Mouse (Mus musculus) CH12.LX (cell line): Measurements from ENCODE around the gene Glt8d2. TPM values are rescaled to one million over a fixed set of nuclear protein-coding genes. Genes with fewer than 3 reads are reported as not detected.
"Not testable (repeated sequence)": the region's sequence is repeated elsewhere in the genome, so short reads cannot be mapped to it uniquely, and the experiment has no call there.

Experiments
- DNase-seq: peaks from one replicate; pipeline ENCODE4 v3.0.0-alpha.2; 2013; ENCODE audit errors: extremely low read depth
- H3K27ac ChIP-seq: 2 replicates; pipeline ENCODE4 v1.5.1; 2012; ENCODE audit warnings: low read depth, mild to moderate bottlenecking, control low read depth, moderate library complexity; ENCODE audit not compliant: insufficient read depth
- H3K27me3 ChIP-seq: replicated peaks from 2 replicates; pipeline ENCODE3; 2012; ENCODE audit warnings: inconsistent platforms
- H3K36me3 ChIP-seq, 2 experiments: replicated peaks in 1 of 2; 2 replicates each; pipeline versions ENCODE3 to v1.6.1; 2012; ENCODE audit warnings: inconsistent platforms in 1 of 2, low read length in 1 of 2, mild to moderate bottlenecking in 1 of 2, mixed read lengths in 1 of 2, moderate library complexity in 1 of 2; ENCODE audit not compliant: control insufficient read depth in 1 of 2, insufficient read depth in 1 of 2
- H3K4me1 ChIP-seq, 2 experiments: 2 replicates each; pipeline ENCODE4 v1.6.1; 2012; ENCODE audit warnings: inconsistent platforms in 1 of 2, moderate library complexity in 1 of 2; ENCODE audit not compliant: insufficient read depth in 2 of 2, control insufficient read depth in 1 of 2
- H3K4me2 ChIP-seq: 2 replicates; pipeline ENCODE4 v1.6.1; 2012; ENCODE audit warnings: low read depth, mild to moderate bottlenecking, control low read depth; ENCODE audit not compliant: poor library complexity, insufficient read depth, severe bottlenecking
- H3K4me3 ChIP-seq, 3 experiments: fragments of 150-350 bp in 1 of 3; sonication (generic) in 1 of 3; replicated peaks in 1 of 3; 2 replicates each; pipeline versions ENCODE3 to v1.5.1; 2011 to 2012; ENCODE audit warnings: low read depth in 2 of 3, low read length in 2 of 3, mild to moderate bottlenecking in 2 of 3, moderate library complexity in 2 of 3, control low read depth in 1 of 3, improper control_type of control experiment in 1 of 3, inconsistent platforms in 1 of 3, mixed read lengths in 1 of 3; ENCODE audit not compliant: poor library complexity in 1 of 3
- H3K79me2 ChIP-seq: replicated peaks from 2 replicates; pipeline ENCODE4 v1.6.1; 2012; ENCODE audit warnings: mild to moderate bottlenecking, moderate library complexity; ENCODE audit not compliant: control insufficient read depth, poor library complexity, insufficient read depth, severe bottlenecking; ENCODE audit errors: extremely low read depth
- H3K9ac ChIP-seq: 2 replicates; pipeline ENCODE4 v1.6.1; 2012; ENCODE audit warnings: low read depth, mild to moderate bottlenecking, control low read depth, moderate library complexity; ENCODE audit not compliant: insufficient read depth
- H3K9me3 ChIP-seq: replicated peaks from 2 replicates; pipeline ENCODE3; 2012; ENCODE audit warnings: low read length, inconsistent platforms, mixed read lengths
- BHLHE40 ChIP-seq: IDR thresholded peaks from 2 replicates; pipeline ENCODE4 v1.6.1; 2011; ENCODE audit warnings: mild to moderate bottlenecking, low read depth, low read length, improper control_type of control experiment
- CHD2 ChIP-seq: IDR thresholded peaks from 2 replicates; pipeline ENCODE4 v1.6.1; 2011; ENCODE audit warnings: low read length, improper control_type of control experiment
- E2F4 ChIP-seq: IDR thresholded peaks from 2 replicates; pipeline ENCODE4 v1.6.1; 2011; ENCODE audit warnings: low read depth, low read length, improper control_type of control experiment; ENCODE audit not compliant: insufficient replicate concordance
- ELF1 ChIP-seq: IDR thresholded peaks from 2 replicates; pipeline ENCODE4 v1.6.1; 2014; ENCODE audit warnings: low read depth, mild to moderate bottlenecking, inconsistent platforms, low read length, improper control_type of control experiment
- EP300 ChIP-seq: IDR thresholded peaks from 2 replicates; pipeline ENCODE4 v1.6.1; 2011; ENCODE audit warnings: low read length, improper control_type of control experiment
- HCFC1 ChIP-seq: IDR thresholded peaks from 2 replicates; pipeline ENCODE4 v1.6.1; 2012; ENCODE audit warnings: low read depth, mild to moderate bottlenecking, inconsistent platforms, low read length, improper control_type of control experiment
- MAFK ChIP-seq: IDR thresholded peaks from 2 replicates; pipeline ENCODE4 v1.6.1; 2011; ENCODE audit warnings: low read length, improper control_type of control experiment; ENCODE audit not compliant: insufficient replicate concordance
- MAX ChIP-seq: IDR thresholded peaks from 2 replicates; pipeline ENCODE4 v1.6.1; 2011; ENCODE audit warnings: low read length, improper control_type of control experiment
- MAZ ChIP-seq: IDR thresholded peaks from 2 replicates; pipeline ENCODE4 v1.6.1; 2012; ENCODE audit warnings: low read depth, mild to moderate bottlenecking, inconsistent platforms, low read length, improper control_type of control experiment, moderate library complexity
- MXI1 ChIP-seq: IDR thresholded peaks from 2 replicates; pipeline ENCODE4 v1.6.1; 2011; ENCODE audit warnings: mild to moderate bottlenecking, low read depth, low read length, improper control_type of control experiment
- MYC ChIP-seq: IDR thresholded peaks from 2 replicates; pipeline ENCODE4 v1.6.1; 2011; ENCODE audit warnings: low read depth, mild to moderate bottlenecking, improper control_type of control experiment, low read length
- NELFE ChIP-seq: IDR thresholded peaks from 2 replicates; pipeline ENCODE4 v1.6.1; 2011; ENCODE audit warnings: low read depth, low read length, improper control_type of control experiment
- NRF1 ChIP-seq: IDR thresholded peaks from 2 replicates; pipeline ENCODE4 v1.6.1; 2014; ENCODE audit warnings: low read depth, mild to moderate bottlenecking, inconsistent platforms, low read length, improper control_type of control experiment, moderate library complexity
- PAX5 ChIP-seq: IDR thresholded peaks from 2 replicates; pipeline ENCODE4 v1.6.1; 2012; ENCODE audit warnings: low read length, inconsistent platforms, mixed read lengths
- POLR2A ChIP-seq: IDR thresholded peaks from 2 replicates; pipeline ENCODE4 v1.6.1; 2011; ENCODE audit warnings: low read depth, mild to moderate bottlenecking, improper control_type of control experiment, low read length
- RAD21 ChIP-seq: IDR thresholded peaks from 2 replicates; pipeline ENCODE4 v1.6.1; 2011; ENCODE audit warnings: low read depth, mild to moderate bottlenecking, low read length, improper control_type of control experiment, moderate library complexity
- SIN3A ChIP-seq: IDR thresholded peaks from 2 replicates; pipeline ENCODE4 v1.6.1; 2012; ENCODE audit warnings: low read length, improper control_type of control experiment, inconsistent platforms
- TBP ChIP-seq: conservative IDR thresholded peaks from 2 replicates; pipeline ENCODE4 v1.6.1; 2011; ENCODE audit warnings: low read depth, low read length, improper control_type of control experiment
- TCF12 ChIP-seq: IDR thresholded peaks from 2 replicates; pipeline ENCODE4 v1.6.1; 2014; ENCODE audit warnings: low read depth, mild to moderate bottlenecking, inconsistent platforms, low read length, improper control_type of control experiment
- USF1 ChIP-seq: IDR thresholded peaks from 2 replicates; pipeline ENCODE4 v1.6.1; 2014; ENCODE audit warnings: low read depth, mild to moderate bottlenecking, inconsistent platforms, low read length, improper control_type of control experiment
- USF2 ChIP-seq: conservative IDR thresholded peaks from 2 replicates; pipeline ENCODE4 v1.6.1; 2011; ENCODE audit warnings: low read depth, low read length, improper control_type of control experiment
- ZMIZ1 ChIP-seq: IDR thresholded peaks from 2 replicates; pipeline ENCODE4 v1.6.1; 2012; ENCODE audit warnings: low read depth, mild to moderate bottlenecking, inconsistent platforms, low read length, improper control_type of control experiment
- ZNF384 ChIP-seq: IDR thresholded peaks from 2 replicates; pipeline ENCODE4 v1.6.1; 2012; ENCODE audit warnings: low read depth, low read length, improper control_type of control experiment, inconsistent platforms
- dilution Hi-C: fragments of 300-500 bp; cut with MboI; formaldehyde crosslinking; loops from 2 replicates; pipeline ENCODE4 v1.14.3; 2020; ENCODE audit warnings: low sequenced_read_pairs; ENCODE audit not compliant: extremely low pct_unique_long_range_greater_than_20kb, extremely low pct_ligation_motif_present
- in situ Hi-C: fragments of 300-500 bp; cut with MboI; formaldehyde crosslinking; loops from 3 replicates; pipeline ENCODE4 v1.14.3; 2019; ENCODE audit warnings: low sequenced_read_pairs, low pct_ligation_motif_present, low pct_unique_long_range_greater_than_20kb, mixed read lengths
- polyA plus RNA-seq: library from polyadenylated mRNA; unstranded; fragments of >175 nt; gene quantifications from 2 replicates; pipeline ENCODE4 v1.2.1, GENCODE M21; 2012; ENCODE audit warnings: low read depth; ENCODE audit not compliant: insufficient read length
- total RNA-seq, 2 experiments: library from RNA; depleted of rRNA; stranded (reverse); fragments of 300-350 nt in 1 of 2; fragments of >200 nt in 1 of 2; gene quantifications; 2 replicates each; pipeline ENCODE4 v1.2.3; 2012 to 2014

Gene Glt8d2
- total and polyA plus RNA-seq, 3 experiments: not detected

- in situ Hi-C loops (no loop called here), dilution Hi-C loops (no loop called here)
- Histone ChIP-seq H3K9ac (peak overlapping the region; percentile 98), H3K9me3 (peaks cover 10% of the 10 kb centered on the region), H3K4me3 (peak overlapping the region; percentile 49 to 90 (median 86)), H3K36me3 (peaks cover 0 to 24% of the 10 kb centered on the region in 2 experiments), H3K27ac (peak overlapping the region; percentile 94), H3K4me2 (peak overlapping the region; percentile 59), H3K27me3 (no peaks in the 10 kb centered on the region), H3K79me2 (peaks cover 23% of the 10 kb centered on the region), H3K4me1 (peaks cover 4 to 28% of the 10 kb centered on the region in 2 experiments; a peak in 3 of 4 replicates)
- no peak for TF ChIP-seq MAX
- peak; percentile 43; the same call in 1 of the 2 replicates for TF ChIP-seq CHD2
- TF ChIP-seq E2F4: no peak
- no peak for TF ChIP-seq TBP
- peak; percentile 8; the same call in 1 of the 2 replicates for TF ChIP-seq MYC
- TF ChIP-seq EP300: no peak
- DNase-seq: peak; percentile 78
These were observed 61.3 kb downstream of the Glt8d2 start for GRCm38 (mm10) chr10:82629111-82629585.

- H3K4me1 ChIP-seq: peaks cover 0 to 11% of the 10 kb centered on the region in 2 experiments; a peak in 2 of 4 replicates
- H3K9me3 ChIP-seq, DNase-seq, H3K27me3 ChIP-seq, H3K79me2 ChIP-seq, H3K36me3 ChIP-seq, dilution Hi-C loops, H3K27ac ChIP-seq, in situ Hi-C loops: not testable (repeated sequence)
- peak overlapping the region; percentile 68 to 94 (median 79) for H3K4me3 ChIP-seq
- H3K9ac ChIP-seq: peak overlapping the region; percentile 65
- peak overlapping the region; percentile 77 for H3K4me2 ChIP-seq
These were observed 66.9 kb downstream of the Glt8d2 start for GRCm38 (mm10) chr10:82623553-82623932.

DNA sequence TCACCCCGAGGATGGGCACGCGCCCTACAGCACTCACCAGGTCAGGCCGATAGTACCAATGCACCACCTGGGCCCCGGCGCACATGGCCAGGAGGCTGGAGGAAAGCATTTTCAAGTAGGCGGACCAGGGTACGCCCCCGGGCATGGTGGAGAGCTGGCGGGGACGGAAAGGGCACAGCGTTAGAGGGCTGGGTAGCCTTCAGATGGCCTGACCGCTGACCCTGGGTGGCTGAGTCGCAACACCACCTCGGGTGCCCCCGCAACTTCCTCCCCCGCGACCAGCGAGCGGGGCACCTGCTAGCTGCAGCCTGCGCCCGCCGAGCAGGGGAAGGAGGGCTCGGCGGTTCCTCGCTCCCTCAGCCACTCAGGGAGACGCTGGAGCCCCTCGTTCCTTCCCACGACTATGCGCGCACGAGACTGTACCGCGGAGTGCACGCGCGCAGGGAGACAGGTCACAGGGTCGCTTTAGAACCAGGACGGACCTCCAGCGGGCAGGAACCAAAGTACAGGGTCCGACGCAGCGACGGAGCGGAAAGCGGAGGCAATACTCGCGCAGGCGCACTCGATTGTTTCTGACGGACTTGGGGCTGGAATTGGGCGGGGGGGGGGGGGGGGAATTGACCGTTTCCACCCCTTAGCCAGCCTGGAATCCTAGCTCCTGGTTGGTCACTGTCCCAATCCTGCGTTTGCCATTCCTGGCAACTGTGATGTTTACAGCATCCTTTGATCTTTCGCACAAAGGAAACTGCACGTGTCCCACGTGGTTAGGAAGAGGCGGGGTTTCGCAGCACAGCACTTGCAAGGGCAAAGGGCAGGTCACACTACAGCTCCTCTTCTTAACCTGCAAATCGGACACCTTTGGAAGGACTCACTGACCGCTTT is 67.5 kb downstream of the Glt8d2 start, which contains the start of gene 1190007I07Rik:
Gene 1190007I07Rik (minus strand): TSS at position 558 of the 882 bp plus-strand sequence.
- H3K4me1 ChIP-seq: peaks cover 0 to 10% of the 10 kb centered on the region in 2 experiments; a peak in 1 of 4 replicates
- peak within 1 kb of the TSS; percentile 68 to 94 (median 81) for H3K4me3 ChIP-seq
- H3K9ac ChIP-seq: peak within 1 kb of the TSS; percentile 65
- no peaks in the 10 kb centered on the region for H3K36me3 ChIP-seq
- in situ Hi-C loops (no loop called here), dilution Hi-C loops (no loop called here)
- no peaks in the 10 kb centered on the region for H3K9me3 ChIP-seq
- DNase-seq: peak; percentile 93
- no peaks in the 10 kb centered on the region for H3K27me3 ChIP-seq
- 0 out of 2 replicates have a peak within 1 kb of the TSS, but pooled peaks have one; percentile 25 for H3K27ac ChIP-seq
- H3K79me2 ChIP-seq: peaks cover 4% of the 10 kb centered on the region; the same call in 1 of the 2 replicates
- H3K4me2 ChIP-seq: peak within 1 kb of the TSS; percentile 97
- TF ChIP-seq MXI1 (peak; percentile 93), TBP (peak; percentile 81), USF1 (peak; percentile 79), MAX (peak; percentile 95), POLR2A (peak; percentile 79), TCF12 (peak; percentile 75), MAFK (no peak), USF2 (peak; percentile 76), ELF1 (peak; percentile 34; the same call in 1 of the 2 replicates), MYC (peak; percentile 96), MAZ (peak; percentile 22; the same call in 1 of the 2 replicates), ZMIZ1 (peak; percentile 45; the same call in 1 of the 2 replicates), NRF1 (peak; percentile 83), BHLHE40 (peak; percentile 92), ZNF384 (no peak), RAD21 (no peak), PAX5 (no peak), SIN3A (no peak; the same call in 1 of the 2 replicates), NELFE (peak; percentile 63; the same call in 1 of the 2 replicates), HCFC1 (peak; percentile 82)
